Mouse (Mus musculus): ENCODE data around the gene Stard5. TPM values are rescaled to one million over a fixed set of nuclear protein-coding genes. Genes with fewer than 3 reads are reported as not detected.
A peak's percentile ranks its signal among the peaks of the same experiment; 100 is the strongest.

The Stard5 gene
- total RNA-seq, 2 experiments from 2014 or later = 7.4 to 9.2 TPM

DNA sequence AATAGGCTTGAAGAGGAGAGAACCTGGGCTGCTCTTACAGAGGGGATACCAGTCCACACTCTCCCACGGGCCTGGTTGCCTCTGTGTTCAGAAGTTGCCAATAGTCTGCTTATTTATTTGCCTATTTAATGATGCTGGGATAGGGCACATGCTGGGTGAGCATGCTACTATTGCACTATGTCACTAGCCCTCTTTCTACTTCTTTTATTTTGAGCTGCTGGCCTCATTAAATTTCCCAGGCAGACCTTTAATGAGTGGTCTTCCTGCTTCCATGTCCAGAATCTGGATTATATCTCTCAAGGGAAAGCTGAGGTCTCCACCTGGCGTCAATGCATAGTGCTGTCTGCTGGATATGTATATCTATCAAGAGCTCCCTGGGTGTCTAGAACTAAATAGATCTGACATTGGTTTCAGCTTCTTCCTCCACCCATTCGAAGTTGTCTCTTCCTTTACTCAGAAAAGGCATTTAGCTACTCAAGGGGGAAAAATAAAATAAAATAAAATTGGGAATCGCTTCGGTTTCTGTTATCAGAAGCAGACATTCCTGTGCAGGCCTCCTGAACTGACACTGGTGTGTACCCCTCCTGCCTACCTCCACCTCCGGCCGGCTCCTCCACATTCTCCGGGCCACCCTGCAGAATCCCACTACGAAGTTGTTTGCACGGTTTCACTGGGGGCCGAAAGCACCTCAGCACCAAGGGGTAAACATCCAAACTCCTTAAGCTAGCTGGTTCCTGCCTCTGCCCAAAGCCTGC lies 509 bp upstream of the Stard5 start:
- intact Hi-C loops (cut with DNase I) = loop anchor here (5.0 kb wide), 1 partner anchor 64 kb away; no protein-coding TSS in a partner anchor
- DNase-seq (ENCODE audit: low spot score in 2 of 2) = no peak

DNA sequence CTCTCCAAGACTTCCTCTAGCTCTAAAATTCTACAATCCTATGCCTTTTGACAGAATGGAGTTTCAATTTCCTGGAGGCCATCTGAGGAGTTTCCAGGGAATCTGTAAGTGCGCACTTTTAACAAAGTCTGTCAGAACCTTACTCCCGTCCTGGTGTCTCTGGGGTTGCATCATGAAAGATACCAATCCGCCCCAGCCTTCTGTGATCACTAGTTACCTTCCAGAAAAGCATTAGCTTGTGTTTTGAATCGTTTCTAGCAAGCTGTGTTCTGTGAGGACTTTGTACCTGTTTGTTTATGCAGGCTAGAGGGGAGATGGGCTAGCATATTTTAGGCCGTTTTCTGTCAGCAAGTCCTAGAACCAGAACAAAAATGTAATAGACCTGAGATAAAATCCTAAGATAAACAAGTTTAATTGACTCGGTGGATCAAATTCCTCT lies 942 bp downstream of the Stard5 start:
- no peak for DNase-seq (ENCODE audit: low spot score in 2 of 2)
- intact Hi-C loops (cut with DNase I) = loop anchor here (5.0 kb wide), 1 partner anchor 65 kb away; no protein-coding TSS in a partner anchor

DNA sequence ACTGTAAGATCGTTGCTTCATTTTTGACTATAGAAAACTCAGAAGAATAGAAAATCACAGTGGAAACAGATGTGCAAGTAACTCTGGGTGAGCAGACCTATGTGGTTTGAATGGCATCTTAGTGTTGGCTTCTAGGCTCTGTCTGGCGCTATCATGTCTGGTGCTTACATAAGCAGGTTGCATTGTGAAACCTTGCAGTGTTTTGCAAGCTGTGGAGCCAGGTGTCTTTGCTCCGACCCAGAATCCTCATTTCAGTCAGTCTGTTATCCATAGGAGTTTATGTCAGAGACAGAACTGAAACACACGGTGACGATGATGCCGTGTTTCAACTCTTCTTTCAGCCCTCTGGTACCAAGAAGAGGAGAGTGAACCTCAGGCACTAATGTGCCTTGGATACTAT lies 2.1 kb downstream of the Stard5 start:
- DNase-seq (ENCODE audit: low spot score in 2 of 2) = no peak

DNA sequence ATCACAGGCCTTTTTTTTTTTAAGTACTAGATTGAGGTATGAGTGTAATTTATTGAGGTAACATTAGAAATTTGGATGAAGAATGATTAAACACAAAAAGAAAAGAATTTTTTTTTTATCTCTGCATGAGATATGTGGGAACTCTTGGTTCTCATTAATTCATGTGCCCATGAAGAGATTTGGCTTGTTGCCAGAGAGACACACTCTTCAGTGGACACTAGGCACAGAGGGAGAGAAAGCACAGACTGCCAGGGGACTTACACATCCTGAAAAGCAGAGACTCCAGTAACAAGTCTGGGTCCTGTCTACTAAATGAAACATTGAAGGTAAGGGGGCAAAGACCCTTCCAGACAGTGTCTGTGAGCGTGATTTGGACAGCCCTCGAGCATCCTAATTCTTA lies 4.0 kb downstream of the Stard5 start:
- intact Hi-C loops (cut with DNase I) = no loop called here
- DNase-seq (ENCODE audit: low spot score in 2 of 2) = no peak

More for the DNA sequence above, 2.1 kb downstream of the Stard5 start:
- intact Hi-C loops (cut with DNase I) = loop anchor here (5.0 kb wide), 1 partner anchor 67 kb away; no protein-coding TSS in a partner anchor

DNA sequence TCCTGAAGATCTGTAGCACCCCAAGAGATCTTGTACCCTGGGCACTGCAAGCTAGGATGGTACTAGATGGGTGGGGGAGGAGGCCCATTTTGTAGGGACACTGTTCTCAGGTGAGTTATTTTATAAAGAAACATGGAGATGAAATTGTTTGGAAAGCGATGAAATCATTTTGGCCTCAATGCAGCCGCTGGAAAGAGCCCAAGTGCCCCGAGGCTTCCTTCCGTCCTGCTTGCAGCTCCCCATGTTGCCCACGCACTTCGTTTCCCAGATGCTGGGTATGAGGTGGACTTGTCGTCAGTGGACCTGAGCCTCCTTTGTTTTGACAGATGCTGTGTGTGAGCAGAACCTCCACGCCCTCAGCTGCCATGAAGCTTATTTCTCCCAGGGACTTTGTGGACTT lies 4.7 kb downstream of the Stard5 start:
- no peak for DNase-seq (ENCODE audit: low spot score in 2 of 2)
- intact Hi-C loops (cut with DNase I) = no loop called here

DNA sequence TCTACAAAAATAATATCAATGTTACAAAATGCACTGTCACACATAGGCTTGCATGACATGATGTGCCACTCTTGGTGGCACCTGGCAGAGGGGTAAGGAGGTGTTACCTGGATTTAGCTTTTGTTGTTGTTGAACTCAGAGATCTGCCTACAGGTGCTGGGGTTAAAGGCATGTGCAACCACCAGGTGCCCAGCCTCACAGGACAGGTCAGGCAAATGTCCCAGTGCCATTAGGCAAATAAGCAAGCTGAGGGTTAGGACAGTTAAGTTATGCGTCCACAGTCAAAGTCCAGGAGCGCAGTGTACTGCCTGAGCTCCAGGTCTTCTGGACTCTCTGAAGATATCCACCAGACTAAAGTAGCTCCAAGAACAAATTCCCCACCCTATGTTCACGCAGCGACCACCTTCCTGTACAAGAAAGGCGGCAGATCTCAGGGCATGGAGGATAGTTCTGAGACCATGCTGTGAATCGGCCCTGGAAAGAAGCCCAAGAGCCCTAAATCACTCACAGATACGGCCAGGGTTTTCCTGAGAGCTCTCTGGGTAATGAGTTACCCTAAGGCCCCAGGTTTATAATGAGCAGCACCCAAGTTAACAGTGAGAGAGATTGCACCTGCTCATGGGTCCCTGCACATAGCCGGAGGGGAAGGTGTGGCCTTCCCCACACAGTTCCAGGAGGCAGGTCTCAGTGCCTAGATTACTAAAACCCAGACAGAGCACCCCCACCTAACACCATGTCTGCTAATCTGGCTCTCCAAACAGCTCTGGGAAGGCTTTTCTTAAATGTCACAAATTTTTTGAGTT lies 6.2 kb downstream of the Stard5 start:
- DNase-seq (ENCODE audit: low spot score in 2 of 2) = no peak
- intact Hi-C loops (cut with DNase I) = no loop called here

DNA sequence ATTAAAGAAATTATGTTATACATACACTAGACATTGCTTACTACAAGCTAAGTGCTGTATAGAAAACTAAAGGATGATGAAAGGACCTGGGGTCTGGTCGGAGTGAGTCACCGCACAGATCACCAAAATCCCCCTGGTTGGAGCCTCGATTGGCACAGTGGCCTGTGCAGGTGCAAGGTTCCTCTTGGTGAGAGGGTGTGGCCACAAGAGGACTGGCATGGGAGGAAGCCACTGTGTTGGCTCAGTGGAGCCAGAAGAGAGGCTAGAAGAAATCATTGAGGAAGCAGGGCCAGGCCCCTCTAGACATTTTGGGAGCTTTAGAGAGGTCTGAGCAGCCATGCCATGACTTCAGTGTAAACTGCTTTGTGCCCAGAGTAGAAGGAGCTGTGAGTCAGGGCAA lies 7.3 kb downstream of the Stard5 start:
- no peak for DNase-seq (ENCODE audit: low spot score in 2 of 2)
- intact Hi-C loops (cut with DNase I) = no loop called here

DNA sequence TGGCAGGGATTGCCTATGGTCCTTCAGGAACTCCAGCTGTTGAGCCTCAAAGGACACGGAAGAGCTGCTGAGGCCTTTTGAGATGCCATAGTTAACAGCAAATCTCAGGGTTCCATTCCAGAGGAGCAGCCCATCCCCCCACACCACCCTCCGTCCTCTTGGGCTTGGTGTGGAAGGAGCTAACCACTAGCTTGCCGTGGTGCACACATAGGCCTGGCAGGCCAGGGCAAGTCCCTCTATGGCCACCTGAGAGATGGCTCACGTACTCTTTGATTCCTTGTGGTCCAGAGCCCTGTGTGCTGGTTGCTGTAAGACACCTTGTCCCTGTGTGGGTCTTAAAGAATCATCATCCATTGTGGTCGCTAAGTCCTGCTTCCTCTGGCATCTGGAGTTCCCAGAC lies 8.8 kb downstream of the Stard5 start:
- intact Hi-C loops (cut with DNase I) = no loop called here

DNA sequence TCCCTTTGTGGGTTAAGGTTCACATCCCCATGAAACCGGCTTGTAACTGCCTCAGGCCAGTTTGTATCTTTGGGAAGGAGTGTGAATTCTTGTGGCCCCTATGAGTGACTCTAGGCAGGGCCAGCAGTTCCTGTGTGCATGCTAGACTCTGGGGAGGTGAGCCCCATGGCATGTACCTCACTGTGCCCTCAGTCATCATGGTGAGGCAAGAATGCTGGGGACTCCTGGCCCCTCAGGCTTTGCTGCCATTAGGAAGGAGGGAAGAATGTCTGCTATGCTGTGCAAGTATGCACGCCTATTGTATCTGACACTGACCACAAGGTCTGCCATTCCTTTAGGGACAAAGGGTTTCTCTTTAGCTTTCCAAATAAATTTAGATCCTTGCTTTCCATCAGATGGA lies 9.4 kb downstream of the Stard5 start:
- DNase-seq (ENCODE audit: low spot score in 2 of 2) = no peak
- intact Hi-C loops (cut with DNase I) = no loop called here

More for the DNA sequence above, 8.8 kb downstream of the Stard5 start:
- DNase-seq (ENCODE audit: low spot score in 2 of 2) = no peak

DNA sequence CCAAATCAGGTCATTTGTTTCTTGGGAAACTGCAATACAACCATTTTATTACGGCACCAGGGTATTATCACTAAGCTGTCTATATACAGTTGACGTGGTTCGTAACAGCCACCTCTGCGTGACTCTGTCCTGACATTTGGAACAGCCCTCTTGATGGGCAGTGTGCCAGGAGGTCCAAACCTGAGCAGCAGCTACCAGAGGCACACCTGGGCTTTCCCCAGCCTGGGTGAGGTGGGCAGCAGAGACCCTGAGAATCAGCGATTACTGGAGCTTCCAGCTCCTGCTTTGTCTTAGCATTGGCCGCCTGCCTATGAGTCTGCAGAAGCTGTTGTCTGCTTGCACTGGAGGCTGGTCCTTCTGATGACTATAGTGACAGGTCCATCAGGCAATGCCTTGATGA lies 11.8 kb downstream of the Stard5 start:
- intact Hi-C loops (cut with DNase I) = no loop called here
- DNase-seq (ENCODE audit: low spot score in 2 of 2) = no peak

DNA sequence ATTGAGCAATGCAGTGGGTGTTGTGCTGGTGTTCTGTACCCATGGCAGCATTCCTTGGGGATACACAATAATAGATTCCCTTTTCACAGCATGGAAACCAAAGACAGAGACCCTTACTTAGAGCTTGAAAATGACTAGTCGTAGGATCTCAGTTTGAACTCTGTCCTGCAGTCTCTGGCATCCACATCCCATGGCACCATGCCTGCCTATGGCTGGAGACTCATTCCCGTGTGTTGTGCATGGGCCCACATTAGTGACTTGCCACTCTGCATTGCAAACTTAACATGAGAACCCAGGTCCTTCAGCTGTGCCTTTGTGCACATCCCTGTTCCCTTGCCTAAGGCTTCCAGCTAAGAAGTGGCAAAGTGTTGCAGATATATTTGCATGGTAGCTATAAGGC lies 13.0 kb downstream of the Stard5 start:
- intact Hi-C loops (cut with DNase I) = no loop called here

DNA sequence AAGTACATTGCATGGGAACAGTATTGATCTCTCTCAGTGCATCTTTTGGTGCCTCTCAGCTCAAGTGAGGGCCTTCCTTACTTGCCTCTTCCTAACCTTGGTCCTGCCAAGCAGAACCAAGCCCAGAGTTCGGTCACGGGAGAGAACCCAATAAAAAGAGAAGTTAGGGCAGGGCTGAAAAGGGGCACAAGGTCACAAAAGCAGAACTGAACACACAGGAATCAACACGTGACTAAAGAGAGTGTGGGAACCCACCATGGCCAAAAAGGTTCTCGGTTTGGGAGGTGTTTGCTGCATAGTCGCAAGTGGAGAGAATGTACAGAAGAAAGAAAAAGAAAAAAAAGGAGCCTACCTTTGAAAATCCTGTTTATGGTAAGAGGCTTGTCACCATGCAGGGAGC lies 13.7 kb downstream of the Stard5 start:
- intact Hi-C loops (cut with DNase I) = no loop called here
- DNase-seq (ENCODE audit: low spot score in 2 of 2) = no peak

More for the DNA sequence above, 13.0 kb downstream of the Stard5 start:
- no peak for DNase-seq (ENCODE audit: low spot score in 2 of 2)

DNA sequence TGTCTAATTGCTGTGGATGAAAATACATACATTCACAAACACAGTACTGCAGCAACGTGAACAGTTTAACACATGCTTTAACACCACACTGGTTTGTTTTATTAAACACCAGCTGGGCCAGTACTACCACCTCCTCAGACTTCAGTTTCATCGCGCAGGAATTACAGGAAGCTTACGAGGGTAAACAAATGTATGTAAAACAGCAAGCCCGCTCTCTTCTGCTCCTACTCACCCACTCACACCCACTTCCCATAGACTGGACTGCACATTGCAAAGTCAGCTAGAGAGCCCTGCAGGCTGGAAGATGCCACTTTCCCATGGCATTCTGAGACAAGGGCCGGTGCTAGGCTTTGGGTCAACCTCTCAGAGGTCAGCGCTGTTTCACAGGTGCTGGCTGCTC lies 17.0 kb downstream of the Stard5 start:
- peak in 1 of 2 experiments; percentile 22 for DNase-seq (ENCODE audit: low spot score in 2 of 2)
- intact Hi-C loops (cut with DNase I) = no loop called here

DNA sequence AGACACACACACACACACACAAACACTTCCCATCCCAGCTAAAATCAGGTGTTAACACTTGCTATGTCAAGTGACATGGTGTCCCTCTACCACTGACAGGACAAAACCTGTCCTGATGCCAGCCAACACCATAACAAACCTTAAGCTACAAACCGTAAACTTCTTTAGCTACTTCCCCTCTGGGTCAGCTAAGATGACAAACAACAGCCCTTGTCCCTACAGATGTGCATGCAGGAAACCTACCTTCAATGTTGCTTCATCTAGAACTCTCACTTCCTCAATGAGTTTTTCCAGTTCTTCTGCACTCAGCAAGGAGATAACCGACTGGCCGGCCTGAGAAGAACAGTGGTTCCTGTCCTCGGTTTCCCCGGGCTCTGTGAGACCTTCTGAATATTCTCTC lies 18.9 kb downstream of the Stard5 start:
- intact Hi-C loops (cut with DNase I) = no loop called here
- DNase-seq (ENCODE audit: low spot score in 2 of 2) = no peak

DNA sequence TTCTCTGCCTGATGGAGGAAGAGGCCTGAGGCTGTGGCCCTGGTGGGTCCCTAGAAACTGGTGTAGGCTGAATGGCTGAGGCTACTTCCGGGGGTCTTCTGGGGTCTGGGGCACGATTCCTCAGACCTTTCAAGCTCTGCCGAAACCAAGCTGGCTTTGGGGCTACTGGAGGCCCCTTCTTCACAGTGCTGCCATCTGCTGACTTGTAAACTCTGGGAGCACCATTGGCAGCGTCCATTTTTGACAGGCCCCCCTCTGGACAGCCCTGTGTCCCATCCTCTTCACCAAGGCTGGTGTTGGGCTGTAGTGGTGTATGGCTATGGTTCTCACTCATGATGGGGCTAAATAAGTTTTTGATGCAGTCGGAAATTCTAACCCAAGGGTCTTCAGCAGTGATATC lies 20.7 kb downstream of the Stard5 start:
- intact Hi-C loops (cut with DNase I) = no loop called here
- no peak for DNase-seq (ENCODE audit: low spot score in 2 of 2)

DNA sequence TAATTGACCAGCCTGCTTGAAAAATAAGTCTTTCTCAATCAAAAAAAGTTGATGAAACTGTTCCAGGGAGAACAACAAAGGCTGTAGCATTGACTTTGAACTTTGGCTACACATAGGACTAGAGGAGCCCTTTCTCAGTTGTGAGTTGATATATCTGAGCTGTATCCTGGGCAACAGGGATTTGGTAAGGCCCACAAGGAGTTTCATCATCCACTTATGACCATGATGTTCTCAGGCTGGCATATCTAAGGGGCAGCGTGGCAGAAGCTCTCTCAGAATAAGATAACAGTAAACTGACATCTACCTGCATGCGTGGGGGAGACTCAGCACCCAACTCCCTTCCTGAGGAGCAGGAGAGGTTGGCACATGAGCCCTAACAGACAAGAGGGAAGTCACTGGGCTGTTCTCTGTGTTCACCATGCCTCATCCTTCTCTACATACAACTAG lies 21.9 kb downstream of the Stard5 start:
- intact Hi-C loops (cut with DNase I) = no loop called here
- no peak for DNase-seq (ENCODE audit: low spot score in 2 of 2)

DNA sequence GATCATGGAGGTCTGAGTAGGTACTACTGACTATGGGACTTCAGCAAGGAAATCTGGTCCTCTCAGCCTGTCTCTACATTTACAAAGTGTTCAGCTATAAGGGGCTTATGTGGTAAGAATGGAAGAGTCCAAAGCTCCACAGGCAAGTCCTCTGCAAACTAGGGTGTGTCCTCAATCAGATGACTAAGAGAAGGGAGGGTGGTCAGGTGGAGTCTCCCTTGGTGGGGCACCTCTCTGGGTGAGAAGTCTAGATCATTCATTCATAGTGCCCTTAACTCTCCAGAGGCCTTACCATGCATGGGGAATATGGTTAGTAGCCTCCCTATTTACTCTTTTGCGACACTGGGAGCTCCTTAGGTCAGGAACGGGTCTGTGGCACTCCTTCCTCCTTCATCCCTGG lies 22.4 kb downstream of the Stard5 start:
- DNase-seq (ENCODE audit: low spot score in 2 of 2) = no peak
- intact Hi-C loops (cut with DNase I) = no loop called here

DNA sequence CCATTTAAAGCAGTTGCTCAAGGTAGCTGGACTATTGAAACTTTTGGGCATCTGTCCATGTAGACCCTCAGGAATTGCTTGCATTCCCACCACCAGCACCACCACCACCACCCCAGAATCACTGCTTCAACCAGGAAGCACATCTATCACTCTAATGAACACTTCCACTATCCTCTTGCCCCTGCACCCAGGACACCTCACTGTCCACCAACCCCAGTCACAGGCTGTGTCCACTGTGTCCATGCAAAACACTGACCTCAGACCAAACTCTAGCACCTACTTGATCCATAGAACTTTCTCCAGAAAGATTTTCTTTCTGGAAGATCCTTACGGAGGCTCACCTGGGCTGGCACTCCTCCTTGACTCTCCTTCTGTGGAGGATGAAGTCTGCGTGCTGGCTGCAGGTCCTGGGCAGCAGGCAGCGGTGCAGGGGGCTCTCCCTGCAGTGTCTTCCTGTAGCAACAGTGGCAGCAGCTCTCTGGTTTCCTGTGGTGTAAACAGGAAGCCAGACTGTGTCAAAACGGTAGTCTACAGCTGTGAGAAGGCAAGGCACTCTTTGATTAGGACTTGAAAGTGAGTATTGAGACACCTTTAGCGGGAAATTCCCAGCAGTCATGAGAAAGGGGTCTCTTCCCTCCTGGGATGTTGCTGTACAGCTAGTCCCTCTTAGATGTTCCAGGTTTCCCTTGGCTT lies 23.3 kb downstream of the Stard5 start:
- no peak for DNase-seq (ENCODE audit: low spot score in 2 of 2)
- intact Hi-C loops (cut with DNase I) = no loop called here

DNA sequence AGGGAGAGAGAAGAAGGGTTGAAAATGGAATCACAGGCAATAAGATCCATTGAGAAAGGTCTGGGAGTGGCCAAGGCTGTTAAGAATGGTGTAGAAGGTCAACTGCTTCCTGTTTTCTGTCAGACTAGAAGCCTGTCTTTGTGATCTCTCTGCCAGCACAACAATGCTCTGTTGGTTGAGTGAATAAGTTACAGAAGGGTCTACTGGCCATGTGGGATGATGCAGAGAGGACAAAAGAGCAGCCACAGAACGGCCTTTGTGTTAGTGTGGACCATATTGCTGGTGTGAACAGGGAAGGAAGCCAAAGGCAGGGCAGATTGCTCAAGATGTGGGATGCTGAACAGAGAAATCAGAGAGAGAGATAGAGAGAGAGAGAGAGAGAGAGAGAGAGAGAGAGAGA lies 27.0 kb downstream of the Stard5 start:
- intact Hi-C loops (cut with DNase I) = no loop called here

More for the DNA sequence above, 27.0 kb downstream of the Stard5 start:
- DNase-seq (ENCODE audit: low spot score in 2 of 2) = no peak
